Mouse (Mus musculus) myocyte (in vitro differentiated cells): ENCODE measurements around the gene Moxd1.

ENCODE experiments used
- CEBPB ChIP-seq: IDR thresholded peaks from 2 replicates; pipeline ENCODE4 v1.6.1; 2011; ENCODE audit warnings: mild to moderate bottlenecking, moderate library complexity; ENCODE audit not compliant: poor library complexity, insufficient read depth, severe bottlenecking
- MAX ChIP-seq: IDR thresholded peaks from one replicate; pipeline ENCODE4 v1.6.1; 2011; ENCODE audit warnings: low read depth, mild to moderate bottlenecking, control low read depth
- POLR2A ChIP-seq: IDR thresholded peaks from one replicate; pipeline ENCODE4 v1.6.1; 2011; ENCODE audit warnings: low read depth, mild to moderate bottlenecking, control low read depth, moderate library complexity; ENCODE audit not compliant: insufficient read length
- USF1 ChIP-seq: IDR thresholded peaks from one replicate; pipeline ENCODE4 v1.6.1; 2011; ENCODE audit warnings: low read depth, mild to moderate bottlenecking, control low read depth, moderate library complexity

- TF ChIP-seq USF1 (no peak), POLR2A (no peak), MAX (no peak), CEBPB (no peak)
Measured at GRCm38 (mm10) chr10:24258150-24258549, 34.8 kb downstream of the Moxd1 start.
